Mouse (Mus musculus) myocyte (in vitro differentiated cells): ENCODE measurements around the gene Ddx49. TPM values are rescaled to one million over a fixed set of nuclear protein-coding genes. Genes with fewer than 3 reads are reported as not detected.
A peak's percentile ranks its signal among the peaks of the same experiment; 100 is the strongest.

Source experiments
- H3K27me3 ChIP-seq: one replicate; pipeline ENCODE4 v1.6.1; 2011; ENCODE audit not compliant: control insufficient read depth, insufficient read depth, insufficient read length
- H3K36me3 ChIP-seq: one replicate; pipeline ENCODE4 v1.6.1; 2011; ENCODE audit not compliant: control insufficient read depth, insufficient read depth
- H3K4me2 ChIP-seq: one replicate; pipeline ENCODE4 v1.6.1; 2011; ENCODE audit warnings: low read depth, control low read depth
- H3K4me3 ChIP-seq: one replicate; pipeline ENCODE4 v1.5.1; 2011; ENCODE audit warnings: mild to moderate bottlenecking, control low read depth, moderate library complexity
- H3K79me2 ChIP-seq: one replicate; pipeline ENCODE4 v1.6.1; 2011; ENCODE audit not compliant: control insufficient read depth, insufficient read depth
- H3ac ChIP-seq: one replicate; pipeline ENCODE4 v1.6.1; 2011; ENCODE audit not compliant: control insufficient read depth, insufficient read length
- CEBPB ChIP-seq: IDR thresholded peaks from 2 replicates; pipeline ENCODE4 v1.6.1; 2011; ENCODE audit warnings: mild to moderate bottlenecking, moderate library complexity; ENCODE audit not compliant: poor library complexity, insufficient read depth, severe bottlenecking
- E2F4 ChIP-seq: IDR thresholded peaks from one replicate; pipeline ENCODE4 v1.6.1; 2011; ENCODE audit warnings: mild to moderate bottlenecking, control low read depth, moderate library complexity; ENCODE audit not compliant: insufficient read depth
- MAX ChIP-seq: IDR thresholded peaks from one replicate; pipeline ENCODE4 v1.6.1; 2011; ENCODE audit warnings: low read depth, mild to moderate bottlenecking, control low read depth
- MYOD1 ChIP-seq, 3 experiments: IDR thresholded peaks; one replicate each; pipeline ENCODE4 v1.6.1; 2011; ENCODE audit warnings: control low read depth in 2 of 3, low read depth in 2 of 3, mild to moderate bottlenecking in 2 of 3, moderate library complexity in 1 of 3; ENCODE audit not compliant: insufficient read length in 2 of 3, control insufficient read depth in 1 of 3
- MYOG ChIP-seq, 3 experiments: IDR thresholded peaks; one replicate each; pipeline ENCODE4 v1.6.1; 2011; ENCODE audit warnings: control low read depth in 2 of 3, low read depth in 2 of 3, mild to moderate bottlenecking in 2 of 3; ENCODE audit not compliant: insufficient read length in 2 of 3, control insufficient read depth in 1 of 3, insufficient read depth in 1 of 3
- POLR2A ChIP-seq: IDR thresholded peaks from one replicate; pipeline ENCODE4 v1.6.1; 2011; ENCODE audit warnings: low read depth, mild to moderate bottlenecking, control low read depth, moderate library complexity; ENCODE audit not compliant: insufficient read length
- POLR2AphosphoS2 ChIP-seq: IDR thresholded peaks from one replicate; pipeline ENCODE4 v1.6.1; 2011; ENCODE audit warnings: low read depth, control low read depth; ENCODE audit not compliant: insufficient read length
- REST ChIP-seq: IDR thresholded peaks from one replicate; pipeline ENCODE4 v1.6.1; 2011; ENCODE audit warnings: mild to moderate bottlenecking, control low read depth, moderate library complexity; ENCODE audit not compliant: insufficient read depth, insufficient read length
- SRF ChIP-seq: IDR thresholded peaks from one replicate; pipeline ENCODE4 v1.6.1; 2011; ENCODE audit warnings: low read depth; ENCODE audit not compliant: control insufficient read depth, insufficient read length
- TCF12 ChIP-seq: IDR thresholded peaks from one replicate; pipeline ENCODE4 v1.6.1; 2011; ENCODE audit warnings: mild to moderate bottlenecking, control low read depth; ENCODE audit not compliant: poor library complexity, insufficient read depth, severe bottlenecking
- TCF3 ChIP-seq: IDR thresholded peaks from one replicate; pipeline ENCODE4 v1.6.1; 2011; ENCODE audit warnings: low read depth, control low read depth; ENCODE audit not compliant: insufficient read length
- USF1 ChIP-seq: IDR thresholded peaks from one replicate; pipeline ENCODE4 v1.6.1; 2011; ENCODE audit warnings: low read depth, mild to moderate bottlenecking, control low read depth, moderate library complexity
- polyA plus RNA-seq: library from polyadenylated mRNA; unstranded; fragments of >200 nt; fragmentation: generic; extraction: Trizol; gene quantifications from one replicate; pipeline ENCODE4 v1.2.1, GENCODE M21; 2012; ENCODE audit warnings: missing spikeins

Gene Ddx49
- polyA plus RNA-seq, 1 experiment, result 106 TPM

DNA sequence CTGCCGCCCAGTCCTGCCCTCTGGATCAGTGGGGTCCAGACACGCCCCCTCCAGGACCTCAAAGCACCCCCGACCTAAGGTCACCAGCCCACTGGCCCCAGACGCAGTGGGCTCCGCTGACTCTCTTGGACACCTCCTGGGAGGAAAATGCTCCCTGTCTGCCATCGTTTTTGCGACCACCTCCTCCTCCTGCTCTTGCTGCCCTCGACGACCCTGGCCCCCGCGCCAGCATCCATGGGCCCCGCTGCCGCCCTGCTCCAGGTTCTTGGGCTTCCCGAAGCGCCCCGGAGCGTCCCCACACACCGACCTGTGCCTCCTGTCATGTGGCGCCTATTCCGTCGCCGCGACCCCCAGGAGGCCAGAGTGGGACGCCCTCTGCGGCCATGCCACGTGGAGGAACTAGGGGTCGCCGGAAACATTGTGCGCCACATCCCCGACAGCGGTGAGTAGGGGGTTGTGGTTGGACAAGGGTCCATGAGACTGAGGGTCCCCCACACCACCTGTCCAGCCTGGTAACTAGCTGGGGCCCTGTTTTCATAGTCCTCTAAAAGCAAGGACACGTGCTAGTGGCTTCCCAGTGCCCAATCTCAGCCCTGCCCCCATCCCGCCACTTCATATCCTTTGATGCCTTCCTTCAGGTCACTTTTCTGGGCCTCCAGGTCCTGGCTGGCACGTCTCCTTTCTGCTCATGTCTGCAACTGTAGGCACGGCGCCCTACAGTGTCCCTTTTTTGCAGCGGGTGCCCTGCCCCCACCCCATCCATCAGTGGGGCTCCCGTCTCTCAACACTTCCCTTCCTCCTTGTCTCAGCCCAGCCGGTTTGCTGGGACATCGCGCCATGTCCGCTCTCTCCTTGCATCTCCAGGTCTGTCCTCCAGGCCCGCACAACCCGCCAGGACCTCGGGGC lies 27.8 kb upstream of the Ddx49 start:
- TF ChIP-seq POLR2A (no peak), POLR2AphosphoS2 (peak; percentile 65)
- no peak overlapping the region for H3K4me2 ChIP-seq
- H3ac ChIP-seq, result no peak overlapping the region
- H3K4me3 ChIP-seq, result no peak overlapping the region
- H3K79me2 ChIP-seq, result no peaks in the 10 kb centered on the region
- no peaks in the 10 kb centered on the region for H3K27me3 ChIP-seq
- H3K36me3 ChIP-seq, result peaks cover 17% of the 10 kb centered on the region

DNA sequence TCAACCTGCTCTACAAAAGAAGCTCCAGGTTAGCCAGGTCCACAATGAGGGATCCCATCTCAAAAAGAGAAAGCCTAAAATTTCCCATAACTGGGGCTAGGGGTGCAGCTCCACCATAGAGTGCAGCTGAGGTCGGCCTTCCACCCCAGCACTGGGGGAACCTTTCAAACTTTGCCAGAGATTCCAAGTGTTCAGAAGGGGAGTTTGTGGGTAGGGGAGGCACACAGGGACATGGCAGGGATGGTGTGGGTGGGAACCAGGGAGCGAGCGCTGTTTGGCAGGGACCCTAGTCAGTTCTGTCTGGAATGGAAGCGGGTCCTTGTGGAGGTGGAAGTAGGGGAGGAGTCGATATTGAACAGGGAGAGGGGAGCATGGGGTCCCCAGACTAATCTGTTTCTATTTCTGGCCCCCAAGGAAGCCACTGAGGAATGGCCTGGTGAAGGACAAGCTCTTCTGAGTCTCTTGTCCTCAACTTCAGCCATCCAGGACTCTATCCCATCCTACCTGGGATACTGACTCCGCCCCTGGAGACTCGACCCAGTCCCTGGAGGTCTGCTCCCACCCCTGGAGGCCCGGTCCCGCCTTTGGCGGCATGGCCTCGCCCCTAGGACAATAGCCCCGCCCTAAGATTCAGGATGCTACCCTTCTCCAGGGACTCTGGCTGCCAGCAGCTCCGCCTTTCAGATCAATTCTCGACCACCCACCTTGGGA lies 27.0 kb upstream of the Ddx49 start, which contains the start of gene Gdf1:
Gene Gdf1 (plus strand): TSS at position 694 of the 711 bp plus-strand sequence.
- Histone ChIP-seq H3K79me2 (no peaks in the 10 kb centered on the region), H3K4me3 (no peak within 1 kb of the TSS), H3K4me2 (no peak within 1 kb of the TSS), H3ac (no peak within 1 kb of the TSS), H3K36me3 (peaks cover 12% of the 10 kb centered on the region), H3K27me3 (no peaks in the 10 kb centered on the region)
- TF ChIP-seq MYOG (IDR thresholded peaks at IDR 0.05; ENCODE audit: control insufficient read depth in 1 of 3, insufficient read depth in 1 of 3, insufficient read length in 2 of 3, low read depth in 2 of 3), result no peak
- TF ChIP-seq POLR2A, result no peak
- TF ChIP-seq CEBPB, result no peak
- no peak for TF ChIP-seq TCF3
- TF ChIP-seq USF1, result no peak
- no peak for TF ChIP-seq E2F4
- no peak for TF ChIP-seq MAX
- TF ChIP-seq POLR2AphosphoS2, result no peak
- TF ChIP-seq SRF, result no peak
- no peak for TF ChIP-seq REST
- no peak for TF ChIP-seq TCF12
- TF ChIP-seq MYOD1 (IDR thresholded peaks at IDR 0.05; ENCODE audit: control insufficient read depth in 1 of 3, insufficient read length in 2 of 3, low read depth in 2 of 3), result no peak

DNA sequence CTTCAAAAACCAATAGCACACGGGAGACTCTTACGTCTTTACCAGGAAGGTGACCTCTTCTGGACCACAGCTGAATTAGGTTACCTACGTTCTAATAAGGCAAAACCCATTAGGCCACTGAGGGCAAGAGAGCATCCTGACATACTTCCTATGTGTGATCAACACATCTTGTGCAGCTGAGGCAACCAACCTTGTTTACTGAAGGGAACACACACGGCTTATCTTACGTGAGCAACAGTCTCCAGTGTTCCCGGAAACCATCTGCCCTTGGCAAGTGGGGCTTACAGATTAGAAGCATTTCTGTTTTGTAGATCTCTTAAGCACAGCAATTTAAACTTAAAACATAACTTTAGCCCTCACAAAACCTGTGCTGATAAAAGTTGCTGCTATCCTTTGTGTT lies 25.2 kb upstream of the Ddx49 start:
- no peak overlapping the region for H3K4me2 ChIP-seq
- no peak overlapping the region for H3ac ChIP-seq
- no peaks in the 10 kb centered on the region for H3K27me3 ChIP-seq
- H3K79me2 ChIP-seq, result no peaks in the 10 kb centered on the region
- TF ChIP-seq SRF (no peak), REST (no peak), POLR2A (no peak), POLR2AphosphoS2 (no peak), CEBPB (no peak), MYOD1 (IDR thresholded peaks at IDR 0.05; ENCODE audit: control insufficient read depth in 1 of 3, insufficient read length in 2 of 3, low read depth in 2 of 3) (no peak), TCF3 (no peak), TCF12 (no peak), USF1 (no peak), E2F4 (no peak), MYOG (IDR thresholded peaks at IDR 0.05; ENCODE audit: control insufficient read depth in 1 of 3, insufficient read depth in 1 of 3, insufficient read length in 2 of 3, low read depth in 2 of 3) (no peak), MAX (no peak)
- peaks cover 4% of the 10 kb centered on the region for H3K36me3 ChIP-seq
- no peak overlapping the region for H3K4me3 ChIP-seq

DNA sequence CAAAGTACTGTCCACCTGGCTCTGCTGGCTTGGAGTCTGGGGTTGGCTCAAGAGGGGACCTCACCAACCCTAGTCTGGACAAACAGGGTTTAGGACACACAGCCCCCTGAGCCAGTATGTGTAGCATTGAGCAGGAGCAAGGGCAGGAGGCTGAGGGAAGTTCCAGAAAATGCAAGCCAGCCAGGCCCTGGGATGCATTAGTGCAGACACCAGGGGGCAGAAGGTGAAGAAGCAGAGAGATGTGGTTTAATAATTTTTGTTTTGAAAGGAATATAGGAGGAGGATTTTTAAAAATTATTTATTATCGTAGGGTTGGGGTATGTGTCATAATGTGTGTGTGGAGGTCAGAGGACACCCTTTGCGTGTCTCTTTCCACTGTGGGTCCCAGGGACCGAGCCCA lies 21.4 kb upstream of the Ddx49 start:
- Histone ChIP-seq H3K36me3 (no peaks in the 10 kb centered on the region), H3K79me2 (no peaks in the 10 kb centered on the region)

More for the DNA sequence above, 21.4 kb upstream of the Ddx49 start:
- H3K27me3 ChIP-seq, result no peaks in the 10 kb centered on the region
- H3ac ChIP-seq, result no peak overlapping the region
- H3K4me3 ChIP-seq, result no peak overlapping the region
- no peak overlapping the region for H3K4me2 ChIP-seq
- TF ChIP-seq USF1 (no peak), MYOD1 (IDR thresholded peaks at IDR 0.05; ENCODE audit: control insufficient read depth in 1 of 3, insufficient read length in 2 of 3, low read depth in 2 of 3) (no peak), CEBPB (no peak), E2F4 (no peak), POLR2A (no peak), TCF12 (no peak), TCF3 (no peak), MAX (no peak), POLR2AphosphoS2 (no peak), REST (no peak), SRF (no peak), MYOG (IDR thresholded peaks at IDR 0.05; ENCODE audit: control insufficient read depth in 1 of 3, insufficient read depth in 1 of 3, insufficient read length in 2 of 3, low read depth in 2 of 3) (no peak)
